Mouse (Mus musculus): ENCODE measurements around the gene Gm4881.
"Not testable (repeated sequence)": the region's sequence is repeated elsewhere in the genome, so short reads cannot be mapped to it uniquely, and the experiment has no call there.

The Gm4881 gene

GRCm38 (mm10) chr7:24896269-24896668, 48.0 kb downstream of the Gm4881 start:
- DNase-seq (ENCODE audit: inconsistent ontology term): no peak

GRCm38 (mm10) chr7:24895749-24896148, 48.5 kb downstream of the Gm4881 start:
- not testable (repeated sequence) for DNase-seq (ENCODE audit: inconsistent ontology term)

- DNase-seq (ENCODE audit: inconsistent ontology term): no peak
These were observed 52.1 kb downstream of the Gm4881 start for GRCm38 (mm10) chr7:24892125-24892583.

- no peak for DNase-seq (ENCODE audit: inconsistent ontology term)
These were observed 52.8 kb downstream of the Gm4881 start for GRCm38 (mm10) chr7:24891241-24892124.

GRCm38 (mm10) chr7:24890281-24891216, 53.7 kb downstream of the Gm4881 start:
- peak; percentile 52 for DNase-seq (ENCODE audit: inconsistent ontology term)

- DNase-seq (ENCODE audit: inconsistent ontology term): no peak
These were observed 54.7 kb downstream of the Gm4881 start for GRCm38 (mm10) chr7:24889431-24890220.

- DNase-seq (ENCODE audit: inconsistent ontology term): no peak
These were observed 57.2 kb downstream of the Gm4881 start for GRCm38 (mm10) chr7:24887096-24887495.

- DNase-seq (ENCODE audit: inconsistent ontology term): no peak
These were observed 58.0 kb downstream of the Gm4881 start for GRCm38 (mm10) chr7:24886308-24886633.

GRCm38 (mm10) chr7:24885468-24886307, 58.6 kb downstream of the Gm4881 start:
- DNase-seq (ENCODE audit: inconsistent ontology term): no peak

- DNase-seq (ENCODE audit: inconsistent ontology term): no peak
These were observed 59.5 kb downstream of the Gm4881 start for GRCm38 (mm10) chr7:24884693-24885291.

GRCm38 (mm10) chr7:24883896-24884692, 60.2 kb downstream of the Gm4881 start, which contains the start of gene Rps19:
TSS of gene Rps19 (plus strand) at chr7:24884371.
- DNase-seq (ENCODE audit: inconsistent ontology term): peak; percentile 99

- DNase-seq (ENCODE audit: inconsistent ontology term): no peak
These were observed 61.7 kb downstream of the Gm4881 start for GRCm38 (mm10) chr7:24882416-24883199.

- DNase-seq (ENCODE audit: inconsistent ontology term): no peak
These were observed 64.7 kb downstream of the Gm4881 start for GRCm38 (mm10) chr7:24879620-24880019.

GRCm38 (mm10) chr7:24877588-24877987, 66.7 kb downstream of the Gm4881 start:
- DNase-seq (ENCODE audit: inconsistent ontology term): no peak

Measured in Muller cell, postnatal 12 days (primary cell).